Mouse (Mus musculus) lung, adult 2 months (tissue): Measurements from ENCODE around the gene Ccdc92b. TPM values are rescaled to one million over a fixed set of nuclear protein-coding genes. Genes with fewer than 3 reads are reported as not detected.
"Not testable (repeated sequence)": the region's sequence is repeated elsewhere in the genome, so short reads cannot be mapped to it uniquely, and the experiment has no call there.

ENCODE experiments used
- DNase-seq: peaks from one replicate; pipeline ENCODE4 v3.0.0; 2022
- H3K4me1 ChIP-seq: fragments of 200-500 bp; 2 replicates; pipeline ENCODE4 v1.6.1; 2011; ENCODE audit warnings: low read length; ENCODE audit not compliant: control insufficient read depth, insufficient read depth
- H3K4me3 ChIP-seq: fragments of 200-500 bp; replicated peaks from 2 replicates; pipeline ENCODE3; 2011; ENCODE audit warnings: low read depth, mild to moderate bottlenecking, control low read depth, low read length; ENCODE audit errors: extremely low read depth
- CTCF ChIP-seq: fragments of 200-500 bp; IDR thresholded peaks from 2 replicates; pipeline ENCODE4 v1.5.1; 2011; ENCODE audit warnings: mild to moderate bottlenecking, low read length, control low read depth; ENCODE audit not compliant: insufficient read depth
- POLR2A ChIP-seq: fragments of 200-500 bp; IDR thresholded peaks from 2 replicates; pipeline ENCODE4 v1.6.1; 2011; ENCODE audit warnings: low read depth, mild to moderate bottlenecking, control low read depth, low read length, borderline replicate concordance; ENCODE audit errors: extremely low read depth
- WGBS: fragments of 180-500 bp; shearing (Covaris S2); methylation state at CpG from one replicate; pipeline ENCODE4 v1.1.7; 2018; 5-methylcytosine and 5-hydroxymethylcytosine counted together
- polyA plus RNA-seq: library from polyadenylated mRNA; depleted of rRNA; stranded (reverse); fragments of >200 nt; gene quantifications from 2 replicates; pipeline ENCODE4 v1.2.3, GENCODE M21; 2012; rRNA removed

Ccdc92b gene
- 0.51 TPM in 2 replicates for polyA plus RNA-seq

GRCm38 (mm10) chr11:74619201-74619955 is at the start of gene Ccdc92b:
TSS of gene Ccdc92b (plus strand) at chr11:74619605.
- TF ChIP-seq POLR2A (no peak), CTCF (no peak)
- H3K4me1 ChIP-seq = no peaks in the 10 kb centered on the region
- peak; percentile 67 for DNase-seq
- no peak within 1 kb of the TSS for H3K4me3 ChIP-seq
- WGBS = 3% methylated on average over 53 of the region's 63 CpGs

GRCm38 (mm10) chr11:74569735-74570134 is 49.7 kb upstream of the Ccdc92b start:
- TF ChIP-seq CTCF = no peak
- TF ChIP-seq POLR2A = no peak
- DNase-seq = no peak
- no peak overlapping the region for H3K4me3 ChIP-seq
- H3K4me1 ChIP-seq = no peaks in the 10 kb centered on the region
- 65% methylated on average over 6 of the region's 6 CpGs for WGBS

GRCm38 (mm10) chr11:74572459-74573061 is 46.8 kb upstream of the Ccdc92b start:
- H3K4me1 ChIP-seq = no peaks in the 10 kb centered on the region
- TF ChIP-seq CTCF (no peak), POLR2A (no peak)
- peak; percentile 24 for DNase-seq
- H3K4me3 ChIP-seq = peak overlapping the region; percentile 12
- WGBS = 64% methylated on average over 6 of the region's 6 CpGs

- WGBS = 54% methylated on average over 4 of the region's 4 CpGs
- no peak for DNase-seq
- no peaks in the 10 kb centered on the region for H3K4me1 ChIP-seq
- no peak overlapping the region for H3K4me3 ChIP-seq
- no peak for TF ChIP-seq CTCF
- no peak for TF ChIP-seq POLR2A
These were observed 44.5 kb upstream of the Ccdc92b start for GRCm38 (mm10) chr11:74574768-74575434.

GRCm38 (mm10) chr11:74575940-74576339 is 43.5 kb upstream of the Ccdc92b start:
- DNase-seq = no peak
- TF ChIP-seq POLR2A = no peak
- TF ChIP-seq CTCF = no peak
- WGBS = 67% methylated on average over 3 of the region's 3 CpGs
- H3K4me1 ChIP-seq = no peaks in the 10 kb centered on the region
- H3K4me3 ChIP-seq = no peak overlapping the region

GRCm38 (mm10) chr11:74577068-74577467 is 42.3 kb upstream of the Ccdc92b start:
- DNase-seq = no peak
- Histone ChIP-seq H3K4me3 (no peak overlapping the region), H3K4me1 (no peaks in the 10 kb centered on the region)
- TF ChIP-seq CTCF (no peak), POLR2A (no peak)
- 24% methylated on average over 3 of the region's 3 CpGs for WGBS

GRCm38 (mm10) chr11:74581333-74581732 is 38.1 kb upstream of the Ccdc92b start:
- TF ChIP-seq CTCF = 0 out of 2 replicates have a peak, but pooled peaks have one; percentile 19
- H3K4me1 ChIP-seq, DNase-seq, H3K4me3 ChIP-seq: not testable (repeated sequence)
- 52% methylated on average over 4 of the region's 4 CpGs for WGBS

- 74% methylated on average over 3 of the region's 3 CpGs for WGBS
- Histone ChIP-seq H3K4me1 (no peaks in the 10 kb centered on the region), H3K4me3 (no peak overlapping the region)
- TF ChIP-seq CTCF = no peak
- TF ChIP-seq POLR2A = no peak
- no peak for DNase-seq
These were observed 36.9 kb upstream of the Ccdc92b start for GRCm38 (mm10) chr11:74582464-74582863.

- TF ChIP-seq POLR2A = no peak
- TF ChIP-seq CTCF = no peak
- no peak for DNase-seq
- Histone ChIP-seq H3K4me1 (no peaks in the 10 kb centered on the region), H3K4me3 (no peak overlapping the region)
- WGBS = 68% methylated on average over 7 of the region's 7 CpGs
These were observed 35.5 kb upstream of the Ccdc92b start for GRCm38 (mm10) chr11:74583824-74584349.
